Mouse (Mus musculus): ENCODE measurements around the gene Cpeb4. TPM values are rescaled to one million over a fixed set of nuclear protein-coding genes. Genes with fewer than 3 reads are reported as not detected.

Cpeb4 gene
- polyA plus RNA-seq, 2 experiments from 2014 or later = 6.7 to 8.7 TPM

GRCm38 (mm10) chr11:31902251-31903001, 30.4 kb downstream of the Cpeb4 start:
- no peak for ATAC-seq

- no peak for ATAC-seq
Observed at GRCm38 (mm10) chr11:31906499-31906898, 34.5 kb downstream of the Cpeb4 start.

GRCm38 (mm10) chr11:31907650-31908049, 35.6 kb downstream of the Cpeb4 start:
- ATAC-seq = no peak

DNA sequence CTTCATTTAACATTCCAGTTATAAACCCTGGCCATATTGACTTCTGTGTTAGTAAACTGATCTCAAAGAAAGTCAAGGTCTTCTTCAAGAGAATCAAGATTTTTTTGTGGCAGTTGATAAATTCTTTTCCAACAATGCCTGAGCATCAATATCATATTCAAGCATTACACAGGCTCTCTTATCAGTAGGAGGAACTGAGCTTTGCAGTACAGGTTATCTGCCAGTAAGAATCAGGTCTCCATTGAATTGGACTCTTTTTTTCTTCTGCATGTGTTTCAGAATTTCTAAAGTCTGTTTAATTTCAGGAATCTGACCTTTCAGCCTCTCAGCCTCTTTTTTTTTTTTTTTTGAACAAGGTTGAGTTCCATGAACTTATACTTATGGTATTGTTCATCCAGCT, 40.9 kb downstream of the Cpeb4 start:
- ATAC-seq = no peak

DNA sequence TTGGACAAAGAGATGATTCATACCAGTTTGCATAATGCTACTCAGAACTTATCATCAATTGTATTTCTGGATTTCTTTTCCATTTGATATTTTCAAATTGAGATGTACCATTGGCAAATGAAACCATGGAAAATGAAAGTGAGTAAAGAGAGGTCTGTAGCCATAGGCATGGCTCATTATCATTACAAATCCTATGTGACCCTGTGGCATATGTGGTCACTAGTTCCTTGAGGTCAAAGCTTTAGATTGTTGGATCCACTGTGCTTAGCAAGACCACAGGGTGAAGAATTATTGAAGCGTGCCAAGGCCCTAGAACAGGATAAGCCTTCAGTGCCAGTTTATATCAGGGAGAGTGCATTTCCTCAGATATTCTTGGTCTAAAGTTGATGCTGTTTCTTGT, 45.8 kb downstream of the Cpeb4 start:
- ATAC-seq = no peak

- no peak for ATAC-seq
Observed at GRCm38 (mm10) chr11:31930051-31930450, 58.0 kb downstream of the Cpeb4 start.

GRCm38 (mm10) chr11:31935652-31936051, 63.6 kb downstream of the Cpeb4 start:
- ATAC-seq = no peak

DNA sequence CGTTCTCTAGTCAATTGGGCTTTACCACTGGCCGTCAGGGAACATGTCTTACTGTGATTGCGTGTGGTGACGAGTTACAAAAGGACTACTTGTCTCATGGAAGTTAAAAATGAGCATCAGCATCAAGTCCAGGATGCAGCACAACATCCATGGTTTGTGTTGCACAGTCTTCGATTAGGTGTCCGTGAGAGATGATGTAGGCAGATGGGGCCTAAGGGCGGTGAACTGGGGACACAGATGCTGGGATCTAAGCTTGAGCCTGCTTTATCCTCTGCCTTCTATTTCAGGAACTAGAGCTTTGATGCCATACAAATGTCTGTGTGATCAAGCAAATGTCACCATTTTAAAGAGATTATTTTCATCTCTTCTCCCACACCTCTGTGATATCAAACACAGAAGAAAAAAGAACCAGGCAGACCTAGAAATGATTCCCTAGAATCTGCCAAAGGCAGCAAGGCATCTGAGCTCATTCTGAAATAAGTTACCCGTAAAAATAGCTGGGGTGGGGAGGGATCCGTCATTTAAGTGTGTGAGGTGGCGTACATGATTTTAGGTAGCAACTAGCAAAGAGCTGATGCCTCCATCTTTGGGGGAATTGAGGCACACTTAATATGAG, 65.0 kb downstream of the Cpeb4 start:
- ATAC-seq = no peak

GRCm38 (mm10) chr11:31940898-31941639, 69.1 kb downstream of the Cpeb4 start:
- no peak for ATAC-seq

GRCm38 (mm10) chr11:31941640-31942638, 69.9 kb downstream of the Cpeb4 start:
- no peak for ATAC-seq

GRCm38 (mm10) chr11:31945471-31945870, 73.5 kb downstream of the Cpeb4 start:
- ATAC-seq = no peak

- peak; percentile 60 for ATAC-seq
Observed at GRCm38 (mm10) chr11:31948462-31949330, 76.7 kb downstream of the Cpeb4 start.

- ATAC-seq = peak; percentile 59
Observed at GRCm38 (mm10) chr11:31949331-31949785, 77.3 kb downstream of the Cpeb4 start.

GRCm38 (mm10) chr11:31960071-31960470, 88.1 kb downstream of the Cpeb4 start:
- ATAC-seq = no peak

DNA sequence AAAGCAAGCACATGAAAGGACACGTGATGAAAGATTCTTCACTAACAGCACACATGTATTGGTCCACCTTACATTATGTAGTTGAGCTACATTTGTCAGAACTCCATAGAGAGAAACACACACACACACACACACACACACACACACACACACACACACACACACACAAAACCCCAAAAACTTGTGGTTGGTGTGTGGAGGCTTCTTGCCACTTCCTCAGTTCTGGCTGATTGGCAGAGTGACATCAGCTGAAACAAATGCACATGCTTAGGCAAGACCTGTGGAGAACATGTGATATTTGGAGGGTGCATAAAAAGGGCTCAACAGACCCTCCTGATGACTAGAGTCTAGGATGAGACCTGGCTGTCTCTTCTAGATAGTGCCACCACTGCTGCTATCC, 92.0 kb downstream of the Cpeb4 start:
- no peak for ATAC-seq

DNA sequence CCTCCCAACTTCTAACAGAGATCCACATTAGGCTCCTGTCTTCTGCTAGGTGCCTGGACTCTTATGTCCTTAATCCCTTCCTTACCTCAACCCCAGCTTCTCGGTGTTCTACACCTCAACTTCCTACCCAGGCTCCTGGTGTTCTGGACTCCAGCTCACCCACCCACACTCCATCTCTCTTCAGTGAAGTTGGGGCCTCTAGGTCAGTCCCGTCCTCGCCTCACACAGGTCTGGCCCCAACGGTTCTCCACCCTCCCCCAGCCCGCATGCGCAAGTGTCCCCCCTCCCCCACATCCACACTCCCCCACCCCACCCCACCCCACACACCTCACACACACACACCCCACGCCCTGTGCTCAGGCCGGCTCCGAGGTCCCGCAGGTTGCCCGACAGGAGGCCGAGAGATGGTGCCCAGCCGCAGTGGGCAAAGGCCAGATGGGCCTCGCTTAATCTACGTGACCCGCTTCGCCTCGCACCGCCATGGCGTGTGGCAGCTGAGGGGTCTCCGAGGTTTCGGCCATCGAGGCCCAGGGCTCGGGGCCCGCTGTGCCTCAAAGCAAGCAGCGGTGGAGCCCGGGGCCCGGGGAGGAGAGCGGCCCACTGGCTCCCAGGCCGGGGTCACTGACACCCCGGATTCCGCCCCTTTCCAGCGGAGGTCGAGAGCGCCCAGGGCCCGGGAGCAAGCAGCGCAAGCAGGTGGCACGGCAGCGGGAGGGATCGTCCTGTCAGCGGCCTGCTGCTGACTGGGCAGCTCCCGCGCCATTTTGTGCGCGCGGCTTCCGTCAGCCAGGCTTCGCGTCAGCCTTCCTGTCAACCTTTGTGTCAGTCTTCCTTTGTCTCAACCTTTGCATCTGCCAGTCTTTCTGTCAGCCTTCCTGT, 93.5 kb downstream of the Cpeb4 start, which contains the start of gene 4930524B15Rik:
Gene 4930524B15Rik (plus strand): TSS at position 337 of the 879 bp plus-strand sequence.
- no peak for ATAC-seq

DNA sequence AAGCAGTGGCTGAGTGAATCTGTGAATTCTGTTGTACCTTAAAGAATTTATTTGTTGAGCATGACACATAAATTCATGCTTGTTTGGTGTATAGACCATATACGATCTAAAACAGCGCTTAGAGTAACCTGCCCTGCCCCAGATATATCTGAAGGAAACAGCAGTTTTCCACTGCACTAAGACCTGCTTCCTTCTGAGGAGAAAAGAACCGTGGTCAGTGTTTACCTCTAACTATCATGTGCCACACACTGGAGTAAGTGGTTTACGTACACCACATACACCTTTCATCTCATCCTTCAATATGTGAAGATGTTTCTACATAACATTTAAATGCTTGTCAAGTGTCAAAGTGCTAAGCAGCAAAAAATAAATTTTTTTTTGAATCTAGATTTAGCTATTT, 102.1 kb downstream of the Cpeb4 start:
- no peak for ATAC-seq

DNA sequence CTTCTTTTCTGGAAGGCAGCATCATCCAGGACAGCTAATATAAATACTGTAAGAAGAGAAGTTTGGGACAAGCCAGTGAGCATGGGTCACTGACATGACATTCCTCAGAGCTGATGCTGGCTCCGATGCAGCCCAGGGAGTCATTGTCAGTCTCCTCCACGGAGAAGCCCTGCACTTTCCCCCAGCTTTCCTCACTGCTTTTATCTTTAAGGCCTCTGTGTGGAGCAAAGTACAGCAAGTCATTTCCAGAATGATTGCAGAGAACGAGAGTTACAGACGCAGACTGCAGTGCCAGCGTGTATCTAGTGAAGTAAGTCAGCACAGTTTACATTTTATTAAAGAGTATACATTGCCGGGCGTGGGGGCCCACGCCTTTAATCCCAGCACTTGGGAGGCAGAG, 102.8 kb downstream of the Cpeb4 start:
- no peak for ATAC-seq

GRCm38 (mm10) chr11:31975678-31976077, 103.7 kb downstream of the Cpeb4 start:
- no peak for ATAC-seq

- ATAC-seq = no peak
Observed at GRCm38 (mm10) chr11:31976137-31976536, 104.1 kb downstream of the Cpeb4 start.

Measured in activated CD4-positive, CD25-positive, alpha-beta regulatory T cell, adult 4 months (primary cell).